Mouse (Mus musculus) midbrain, embryonic 16.5 days (tissue): Measurements from ENCODE around the gene Tob1. TPM values are rescaled to one million over a fixed set of nuclear protein-coding genes. Genes with fewer than 3 reads are reported as not detected.

Source experiments
- ATAC-seq: fragments of 200-750 bp; cut with Nextera tagmentation; 2 replicates; pipeline ENCODE4 v1.8.0; 2017; ENCODE audit warnings: moderate TSS enrichment
- H3K27ac ChIP-seq: fragments of 300-500 bp; sonication (generic); 2 replicates; pipeline ENCODE4 v1.5.1; 2014; ENCODE audit warnings: mild to moderate bottlenecking, low read length, mixed read lengths
- H3K27me3 ChIP-seq: fragments of 300-500 bp; sonication (generic); 2 replicates; pipeline ENCODE4 v1.6.1; 2014; ENCODE audit warnings: low read depth, low read length, mixed read lengths; ENCODE audit not compliant: control insufficient read depth, insufficient read depth
- H3K36me3 ChIP-seq: fragments of 300-500 bp; sonication (generic); 2 replicates; pipeline ENCODE4 v1.6.1; 2014; ENCODE audit warnings: mild to moderate bottlenecking, low read length, moderate library complexity, mixed read lengths; ENCODE audit not compliant: control insufficient read depth, insufficient read depth
- H3K4me1 ChIP-seq: fragments of 300-500 bp; sonication (generic); 2 replicates; pipeline ENCODE4 v1.6.1; 2014; ENCODE audit warnings: mild to moderate bottlenecking, low read length, mixed read lengths; ENCODE audit not compliant: control insufficient read depth, insufficient read depth
- H3K4me2 ChIP-seq: fragments of 300-500 bp; sonication (generic); 2 replicates; pipeline ENCODE4 v1.6.1; 2014; ENCODE audit warnings: mild to moderate bottlenecking, low read length, mixed read lengths
- H3K4me3 ChIP-seq: fragments of 300-500 bp; sonication (generic); 2 replicates; pipeline ENCODE4 v1.5.1; 2014; ENCODE audit warnings: low read depth, mild to moderate bottlenecking, low read length, moderate library complexity, mixed read lengths
- H3K9ac ChIP-seq: fragments of 300-500 bp; sonication (generic); 2 replicates; pipeline ENCODE4 v1.6.1; 2014; ENCODE audit warnings: low read depth, low read length, mixed read lengths
- H3K9me3 ChIP-seq: fragments of 300-500 bp; sonication (generic); replicated peaks from 2 replicates; pipeline ENCODE4 v1.6.1; 2014; ENCODE audit warnings: mild to moderate bottlenecking, low read length, mixed read lengths; ENCODE audit not compliant: control insufficient read depth, poor library complexity, severe bottlenecking
- WGBS: fragments of 180-500 bp; shearing (Covaris S2); extraction: QIAGEN DNeasy Blood & Tissue Kit; methylation state at CpG from one replicate; pipeline ENCODE4 v1.1.7; 2014; 5-methylcytosine and 5-hydroxymethylcytosine counted together
- polyA plus RNA-seq: library from polyadenylated mRNA; unstranded; fragments of >200 nt; fragmentation: Nextera tagmentation; extraction: Ambion mirVana; gene quantifications from 2 replicates; pipeline ENCODE4 v1.2.1, GENCODE M21; 2015

The Tob1 gene
- polyA plus RNA-seq, 1 experiment from 2014 or later: 28.1 TPM

DNA sequence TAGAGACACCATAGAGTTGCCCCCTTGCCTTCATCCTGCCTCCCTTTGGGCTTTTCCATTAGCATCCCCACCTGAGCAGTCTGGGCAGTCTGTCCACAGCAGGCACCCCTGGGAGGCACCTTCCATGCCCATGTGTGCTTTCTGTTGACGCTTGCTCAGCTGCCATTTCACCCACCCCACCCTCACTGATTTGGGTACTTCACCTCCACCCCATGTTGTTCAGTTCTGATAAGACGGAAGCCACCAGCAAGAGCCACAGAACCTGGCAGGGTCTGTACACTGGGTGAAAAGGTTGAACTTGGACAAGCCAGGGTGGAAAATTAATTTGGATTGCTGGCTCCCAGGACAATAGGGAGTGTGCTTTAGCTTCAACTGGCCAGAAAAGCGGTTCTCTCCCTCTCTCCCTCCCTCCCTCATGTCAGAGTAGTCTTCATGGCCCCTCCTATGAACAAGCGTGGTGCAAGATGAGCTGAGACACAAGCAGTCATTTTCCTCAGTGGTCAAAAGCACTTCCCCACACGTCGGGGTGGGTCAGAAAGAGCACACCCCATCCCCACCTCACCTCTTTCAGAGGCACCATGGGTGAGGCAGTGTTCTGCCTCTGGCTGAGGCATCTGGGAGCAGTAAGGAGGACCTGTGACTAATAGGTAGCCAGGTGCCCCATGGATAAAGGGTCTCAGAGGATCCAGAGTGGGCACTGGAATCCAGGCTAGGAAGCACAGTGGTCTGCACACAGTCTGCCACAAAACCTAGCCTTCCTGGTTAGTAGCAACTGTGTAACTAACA lies 50.5 kb downstream of the Tob1 start:
- H3K4me2 ChIP-seq: no peak overlapping the region
- no peak overlapping the region for H3K27ac ChIP-seq
- no peak for ATAC-seq
- 65% methylated on average over 6 of the region's 6 CpGs for whole genome bisulfite sequencing
- H3K4me3 ChIP-seq: no peak overlapping the region
- peaks cover 5% of the 10 kb centered on the region for H3K4me1 ChIP-seq
- no peaks in the 10 kb centered on the region for H3K36me3 ChIP-seq
- no peak overlapping the region for H3K9ac ChIP-seq
- no peaks in the 10 kb centered on the region for H3K9me3 ChIP-seq
- no peaks in the 10 kb centered on the region for H3K27me3 ChIP-seq

Other genes with a start within 250 kb of the Tob1 start
- gene Gm20390, start 243.2 kb upstream of the Tob1 start, polyA plus RNA-seq: 314 and 329 TPM in 2 replicates
- gene Nme1, start 242.9 kb upstream of the Tob1 start, polyA plus RNA-seq: 426 and 443 TPM in 2 replicates
- 82.7 and 92.9 TPM in 2 replicates for gene Spag9, start 215.4 kb upstream of the Tob1 start, polyA plus RNA-seq
- gene Wfikkn2, start 34.6 kb downstream of the Tob1 start, polyA plus RNA-seq: 4.1 and 5.0 TPM in 2 replicates
- gene Gm21885, start 70.4 kb downstream of the Tob1 start, polyA plus RNA-seq: 0.95 TPM in 1 of 2 replicates, not detected in the other
- 142 and 159 TPM in 2 replicates for gene Luc7l3, start 110.5 kb downstream of the Tob1 start, polyA plus RNA-seq
- 8.5 and 10.2 TPM in 2 replicates for gene Ankrd40, start 116.5 kb downstream of the Tob1 start, polyA plus RNA-seq
- 0.57 and 0.92 TPM in 2 replicates for gene Abcc3, start 181.5 kb downstream of the Tob1 start, polyA plus RNA-seq